Mouse (Mus musculus) liver, postnatal 0 days (tissue): ENCODE measurements at regions not wholly inside any gene's neighbourhood (a gene's known extent, or its start where the extent isn't known, plus 50 kb on each side); places are given as distances from the start of the nearest gene placed in this dataset.

Experiments used
- CTCF ChIP-seq: sonication (generic); IDR thresholded peaks from 2 replicates; pipeline ENCODE4 v1.5.1; 2016; ENCODE audit warnings: antibody characterized with exemption, low read depth
- EP300 ChIP-seq: IDR thresholded peaks from 2 replicates; pipeline ENCODE4 v1.6.1; 2016; ENCODE audit warnings: antibody characterized with exemption, low read depth, mild to moderate bottlenecking

DNA sequence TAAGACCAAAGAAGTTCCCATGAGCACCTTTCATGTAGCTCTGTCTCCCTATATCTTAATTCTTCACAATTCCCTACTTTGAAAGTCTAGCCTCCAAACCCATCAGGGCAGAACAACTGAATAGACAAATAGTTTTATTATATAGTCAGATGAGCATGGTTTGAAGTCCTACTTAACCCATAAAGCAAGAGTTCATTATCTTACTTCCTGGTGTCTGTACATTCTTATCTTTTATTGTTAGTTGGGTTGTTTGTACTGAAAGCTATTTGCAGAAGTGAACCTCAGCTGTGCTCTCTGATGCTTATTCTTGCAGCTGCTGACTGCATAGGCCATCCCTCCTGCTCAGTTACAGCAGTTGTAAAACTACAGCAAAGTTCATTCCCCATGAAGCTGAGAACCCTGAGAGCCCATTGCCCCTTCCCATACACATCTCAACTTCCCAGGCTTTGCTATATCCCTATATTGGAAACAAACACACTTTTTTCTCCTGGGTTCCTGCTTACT, 276.7 kb upstream of the Clnk start:
- no peak for TF ChIP-seq CTCF
- TF ChIP-seq EP300 = no peak
